Mouse (Mus musculus): ENCODE measurements around the gene Fam19a4. TPM values are rescaled to one million over a fixed set of nuclear protein-coding genes. Genes with fewer than 3 reads are reported as not detected.

Gene Fam19a4
- not detected in 2 replicates for polyA plus RNA-seq (2012; ENCODE audit: insufficient read depth, insufficient read length, missing spikeins)

DNA sequence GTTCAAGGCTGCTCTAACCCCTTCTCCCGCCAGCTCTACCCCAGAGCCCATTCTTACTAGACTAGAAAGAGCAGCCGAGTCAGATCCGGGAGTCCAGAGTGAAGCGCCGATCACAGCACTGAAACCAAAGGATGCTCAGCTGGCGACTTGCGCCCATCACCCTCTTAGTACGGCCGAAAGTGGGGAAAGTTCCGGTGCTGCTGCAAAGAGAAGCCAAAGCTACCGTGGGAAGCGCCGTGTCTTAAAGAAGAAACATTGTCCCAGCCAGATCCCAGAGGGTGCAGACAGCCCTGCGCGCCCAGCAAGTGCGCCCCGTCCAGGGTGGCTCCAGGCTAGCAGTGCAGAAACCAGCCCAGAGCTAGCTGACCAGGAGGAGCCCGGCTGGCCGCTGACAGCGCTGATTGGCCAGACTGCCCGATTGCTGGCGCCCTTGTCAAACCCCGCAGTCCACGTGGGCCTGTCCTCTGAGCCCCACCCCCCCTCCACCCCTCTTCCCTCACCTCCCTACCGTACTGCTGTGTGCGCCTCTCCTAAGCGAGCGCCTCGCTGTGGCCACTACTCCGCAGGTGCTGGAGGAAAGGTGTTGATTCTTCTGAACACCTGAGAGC, at the start of gene Fam19a4:
Gene Fam19a4 (minus strand): TSS at position 340 of the 608 bp plus-strand sequence.
- H3K4me1 ChIP-seq (ENCODE audit: control insufficient read depth, insufficient read depth, insufficient read length, low read length) = no peaks in the 10 kb centered on the region
- no peak within 1 kb of the TSS for H3K27ac ChIP-seq (replicated peaks; ENCODE audit: low read depth, low read length)
- no peak within 1 kb of the TSS for H3K4me3 ChIP-seq (ENCODE audit: insufficient read depth, low read depth, low read length)

DNA sequence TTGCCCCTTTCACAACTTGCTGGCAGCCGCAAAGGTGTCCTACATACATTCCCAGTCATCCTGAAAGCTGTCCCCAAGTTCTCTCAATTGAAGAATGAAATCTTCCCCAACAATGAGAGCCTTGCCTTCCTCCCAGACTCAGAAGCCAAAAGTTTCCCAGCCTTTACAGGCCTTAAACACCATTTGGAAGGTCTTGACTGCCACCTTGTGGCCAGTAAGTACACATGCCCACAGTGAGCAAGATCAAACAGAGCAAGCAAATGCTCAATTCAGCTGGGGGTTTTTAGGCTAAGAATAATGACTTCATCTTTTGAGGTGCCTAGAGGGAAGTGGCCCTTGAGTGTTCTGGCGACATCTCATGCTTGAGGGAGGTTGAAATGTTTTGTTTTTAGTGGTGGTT, 46.6 kb upstream of the Fam19a4 start:
- no peak overlapping the region for H3K4me3 ChIP-seq (ENCODE audit: insufficient read depth, low read depth, low read length)
- H3K4me1 ChIP-seq (ENCODE audit: control insufficient read depth, insufficient read depth, insufficient read length, low read length) = no peaks in the 10 kb centered on the region
- no peak overlapping the region for H3K27ac ChIP-seq (replicated peaks; ENCODE audit: low read depth, low read length)

- Histone ChIP-seq H3K4me1 (ENCODE audit: control insufficient read depth, insufficient read depth, insufficient read length, low read length) (no peaks in the 10 kb centered on the region), H3K27ac (replicated peaks; ENCODE audit: low read depth, low read length) (no peak overlapping the region), H3K4me3 (ENCODE audit: insufficient read depth, low read depth, low read length) (no peak overlapping the region)
These were observed 45.9 kb upstream of the Fam19a4 start for GRCm38 (mm10) chr6:97106106-97106505.

DNA sequence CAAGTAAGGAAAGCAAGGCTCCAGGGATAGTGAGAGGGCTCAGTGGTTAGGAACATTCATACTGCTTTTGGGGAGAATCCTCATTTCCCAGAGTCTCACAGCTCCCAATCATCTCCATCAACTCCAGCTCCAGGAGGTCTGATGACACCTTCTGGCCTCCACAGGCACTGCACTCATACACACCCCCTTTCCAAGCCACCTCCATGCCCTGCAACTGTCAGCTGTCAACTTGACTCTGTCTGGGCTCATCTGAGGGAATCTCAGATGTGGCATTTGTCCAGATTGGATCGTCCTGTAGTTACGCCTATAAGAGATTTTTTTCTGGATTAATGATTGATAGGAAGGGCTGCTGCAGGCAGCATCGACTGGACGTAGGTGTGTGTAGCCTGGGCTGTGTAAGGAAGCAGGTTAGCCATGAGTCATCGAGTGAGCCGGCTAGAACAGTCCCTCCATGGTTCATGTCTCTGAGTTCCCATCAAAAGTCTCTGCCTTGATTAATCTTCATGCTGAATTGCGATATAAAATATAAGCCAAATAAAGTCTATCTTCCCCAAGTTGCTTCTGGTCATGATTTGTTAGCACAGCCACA, 44.1 kb upstream of the Fam19a4 start:
- Histone ChIP-seq H3K4me1 (ENCODE audit: control insufficient read depth, insufficient read depth, insufficient read length, low read length) (no peaks in the 10 kb centered on the region), H3K4me3 (ENCODE audit: insufficient read depth, low read depth, low read length) (no peak overlapping the region), H3K27ac (replicated peaks; ENCODE audit: low read depth, low read length) (no peak overlapping the region)

DNA sequence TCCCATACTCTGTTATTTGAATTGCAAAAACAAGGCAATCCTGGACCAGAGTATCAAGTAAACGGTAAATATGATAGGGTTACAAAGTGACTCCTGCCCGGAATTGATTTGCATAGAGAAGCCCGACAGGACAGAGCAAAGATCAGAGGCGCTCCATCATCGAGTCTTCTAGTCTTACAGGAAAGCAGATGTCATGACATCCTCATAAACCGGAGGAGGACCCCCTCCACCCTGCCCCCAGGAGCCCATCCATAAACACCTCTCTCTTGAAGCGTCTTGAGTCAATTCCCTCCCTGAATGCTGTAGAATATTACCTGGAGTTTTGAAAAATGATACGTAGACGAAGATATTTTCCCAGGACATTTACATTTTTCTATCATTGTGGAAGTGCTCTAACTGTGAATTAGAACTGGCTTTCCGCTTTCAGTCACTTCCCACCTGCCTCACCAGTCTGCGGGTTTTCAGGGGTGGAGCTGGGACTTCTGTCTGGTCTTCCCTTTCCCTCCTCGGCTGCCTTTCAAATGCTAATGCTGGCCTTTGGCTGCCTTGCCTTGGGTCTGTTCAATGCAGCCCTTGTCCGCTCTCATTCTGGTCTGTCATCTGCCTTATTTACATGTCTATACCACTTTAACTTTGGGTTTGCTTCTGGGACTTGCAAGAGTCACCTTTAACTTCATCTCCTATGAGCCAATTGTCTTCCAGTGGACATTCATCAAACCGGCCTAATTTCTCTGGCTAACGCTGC, 41.9 kb upstream of the Fam19a4 start:
- Histone ChIP-seq H3K27ac (replicated peaks; ENCODE audit: low read depth, low read length) (no peak overlapping the region), H3K4me3 (ENCODE audit: insufficient read depth, low read depth, low read length) (no peak overlapping the region), H3K4me1 (ENCODE audit: control insufficient read depth, insufficient read depth, insufficient read length, low read length) (no peaks in the 10 kb centered on the region)

DNA sequence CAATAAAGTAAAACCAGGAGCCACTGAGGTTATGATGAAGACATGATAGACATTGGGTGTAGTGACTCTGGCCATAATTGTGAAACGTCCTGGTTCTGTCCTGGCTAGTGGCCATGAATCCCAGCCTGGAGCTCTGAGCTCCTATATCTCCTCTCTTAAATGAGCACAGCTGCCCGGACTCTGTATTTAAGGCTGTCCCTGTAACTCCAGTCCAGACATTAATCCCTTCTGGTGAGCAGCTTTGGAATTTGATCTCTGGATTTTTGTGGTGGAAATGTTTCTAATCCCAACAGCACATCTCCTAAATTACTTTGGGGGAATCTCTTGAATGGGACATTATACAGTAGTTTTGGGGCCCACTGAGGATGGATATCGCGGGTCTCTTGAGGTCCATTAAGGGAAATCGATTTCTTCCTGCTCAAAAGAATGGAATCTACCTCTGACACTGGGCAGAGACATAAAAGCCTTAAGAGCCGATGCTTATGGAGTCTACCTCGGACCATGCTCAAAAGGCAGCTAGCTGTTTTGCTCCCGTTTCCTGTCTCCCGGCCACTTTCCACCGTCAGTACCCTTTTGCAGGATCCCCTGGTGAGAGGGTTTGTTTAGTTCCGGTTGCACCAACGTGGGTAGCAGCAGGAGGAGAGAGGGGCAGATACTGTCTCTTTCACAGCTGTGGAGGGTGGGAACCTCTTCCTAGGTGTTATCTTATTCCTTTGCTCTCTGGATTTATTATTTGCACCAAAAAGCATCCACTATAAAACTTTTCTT, 41.2 kb upstream of the Fam19a4 start:
- Histone ChIP-seq H3K27ac (replicated peaks; ENCODE audit: low read depth, low read length) (no peak overlapping the region), H3K4me3 (ENCODE audit: insufficient read depth, low read depth, low read length) (no peak overlapping the region), H3K4me1 (ENCODE audit: control insufficient read depth, insufficient read depth, insufficient read length, low read length) (no peaks in the 10 kb centered on the region)

- H3K4me3 ChIP-seq (ENCODE audit: insufficient read depth, low read depth, low read length) = no peak overlapping the region
- H3K4me1 ChIP-seq (ENCODE audit: control insufficient read depth, insufficient read depth, insufficient read length, low read length) = no peaks in the 10 kb centered on the region
- no peak overlapping the region for H3K27ac ChIP-seq (replicated peaks; ENCODE audit: low read depth, low read length)
These were observed 22.1 kb upstream of the Fam19a4 start for GRCm38 (mm10) chr6:97082336-97082735.

GRCm38 (mm10) chr6:97080016-97080415, 19.8 kb upstream of the Fam19a4 start:
- H3K4me1 ChIP-seq (ENCODE audit: control insufficient read depth, insufficient read depth, insufficient read length, low read length) = no peaks in the 10 kb centered on the region
- H3K27ac ChIP-seq (replicated peaks; ENCODE audit: low read depth, low read length) = no peak overlapping the region
- H3K4me3 ChIP-seq (ENCODE audit: insufficient read depth, low read depth, low read length) = no peak overlapping the region

DNA sequence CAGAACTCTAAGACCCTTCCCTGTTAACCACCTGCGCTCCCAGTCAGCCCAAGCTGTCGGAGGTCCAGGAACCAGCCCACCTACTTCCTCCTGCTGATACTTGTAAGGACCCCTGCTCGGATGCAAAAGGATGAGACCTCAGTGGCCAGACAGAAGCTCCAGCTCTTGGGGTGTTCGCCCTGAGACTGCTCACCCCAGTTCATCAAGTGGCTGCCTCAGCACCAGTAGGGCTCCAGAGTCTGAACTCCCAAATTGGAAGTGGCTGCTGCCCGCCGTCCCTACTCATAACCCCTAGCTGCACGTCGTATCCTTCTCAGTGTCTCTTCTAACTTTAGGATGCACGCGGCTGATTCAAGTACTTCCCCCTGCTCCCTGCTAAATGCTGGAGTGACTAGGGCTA, 614 bp downstream of the Fam19a4 start:
- Histone ChIP-seq H3K27ac (replicated peaks; ENCODE audit: low read depth, low read length) (no peak overlapping the region), H3K4me3 (ENCODE audit: insufficient read depth, low read depth, low read length) (no peak overlapping the region), H3K4me1 (ENCODE audit: control insufficient read depth, insufficient read depth, insufficient read length, low read length) (no peaks in the 10 kb centered on the region)

DNA sequence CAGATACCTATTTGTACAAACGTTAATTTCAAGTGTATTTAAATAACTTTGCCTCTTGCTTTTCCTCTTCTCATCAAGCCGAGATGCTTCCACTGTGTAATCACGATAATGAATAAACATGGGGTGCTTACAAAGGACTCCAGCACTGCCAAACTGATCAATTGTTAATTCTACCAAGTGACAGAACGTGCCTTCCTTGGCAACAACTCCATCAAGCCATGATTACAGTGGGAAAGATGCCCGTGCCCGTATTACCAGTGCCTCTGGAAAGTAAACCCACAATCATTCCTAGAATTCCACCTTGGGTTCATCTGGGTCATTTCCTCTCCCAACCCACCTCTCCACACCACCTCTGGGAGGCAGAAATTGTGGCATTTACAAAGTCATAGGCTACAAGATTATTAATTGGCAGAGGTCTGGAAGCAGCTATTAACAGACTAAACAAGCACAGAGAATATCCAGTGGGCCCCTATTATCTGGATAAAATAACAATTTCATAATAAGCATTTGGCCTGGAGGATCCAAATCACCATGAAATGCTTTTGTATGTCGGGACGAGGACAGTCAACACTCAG, 7.9 kb downstream of the Fam19a4 start:
- no peaks in the 10 kb centered on the region for H3K4me1 ChIP-seq (ENCODE audit: control insufficient read depth, insufficient read depth, insufficient read length, low read length)
- H3K4me3 ChIP-seq (ENCODE audit: insufficient read depth, low read depth, low read length) = no peak overlapping the region
- no peak overlapping the region for H3K27ac ChIP-seq (replicated peaks; ENCODE audit: low read depth, low read length)

- Histone ChIP-seq H3K27ac (replicated peaks; ENCODE audit: low read depth, low read length) (no peak overlapping the region), H3K4me1 (ENCODE audit: control insufficient read depth, insufficient read depth, insufficient read length, low read length) (no peaks in the 10 kb centered on the region), H3K4me3 (ENCODE audit: insufficient read depth, low read depth, low read length) (no peak overlapping the region)
These were observed 11.8 kb downstream of the Fam19a4 start for GRCm38 (mm10) chr6:97048403-97048802.

GRCm38 (mm10) chr6:97046541-97046940, 13.7 kb downstream of the Fam19a4 start:
- Histone ChIP-seq H3K4me1 (ENCODE audit: control insufficient read depth, insufficient read depth, insufficient read length, low read length) (no peaks in the 10 kb centered on the region), H3K27ac (replicated peaks; ENCODE audit: low read depth, low read length) (no peak overlapping the region), H3K4me3 (ENCODE audit: insufficient read depth, low read depth, low read length) (no peak overlapping the region)

DNA sequence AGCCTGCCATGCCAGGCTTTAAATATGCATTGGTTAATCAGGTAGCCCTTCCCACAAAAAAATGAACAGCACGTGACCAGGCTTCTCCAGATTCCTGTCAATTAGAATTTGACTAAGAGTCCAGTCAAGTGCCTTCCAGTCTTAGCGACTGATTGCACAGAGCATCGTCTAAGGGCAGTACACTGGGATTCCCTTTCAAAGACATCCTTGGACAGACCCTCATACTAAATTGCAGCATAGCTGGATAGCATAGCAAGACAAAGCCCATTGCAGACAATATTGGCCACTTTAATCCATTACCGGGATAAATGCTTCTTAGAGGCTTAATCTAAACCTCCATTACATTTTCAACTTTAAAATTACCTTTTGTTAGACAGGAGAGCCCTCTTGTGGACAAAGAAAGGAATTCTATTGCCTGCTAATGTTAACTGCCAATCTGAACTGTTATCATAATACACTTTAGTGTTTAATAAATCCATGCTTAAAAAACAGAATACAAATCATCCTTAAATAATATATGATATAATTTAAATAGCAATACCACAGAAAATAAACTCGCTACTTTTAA, 33.0 kb downstream of the Fam19a4 start:
- Histone ChIP-seq H3K4me1 (ENCODE audit: control insufficient read depth, insufficient read depth, insufficient read length, low read length) (no peaks in the 10 kb centered on the region), H3K4me3 (ENCODE audit: insufficient read depth, low read depth, low read length) (no peak overlapping the region), H3K27ac (replicated peaks; ENCODE audit: low read depth, low read length) (no peak overlapping the region)

DNA sequence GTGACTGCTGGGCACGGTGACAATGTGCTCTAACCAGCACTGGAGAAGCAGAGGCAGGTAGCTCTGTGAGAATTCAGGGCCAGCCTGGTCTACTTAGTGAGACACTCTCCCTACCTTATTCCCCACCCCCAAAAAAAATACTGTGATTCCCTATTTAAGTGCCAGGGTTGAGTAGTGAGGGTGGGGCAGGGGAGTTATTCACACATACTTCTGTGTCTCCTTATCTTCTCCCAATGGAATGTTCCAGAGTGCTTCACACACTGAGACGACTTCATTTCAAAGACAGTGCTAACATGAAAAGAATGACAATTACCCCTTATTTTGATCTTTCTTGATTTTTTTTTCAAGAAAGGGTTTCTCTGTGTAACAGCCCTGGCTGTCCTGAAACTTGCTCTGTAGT, 40.9 kb downstream of the Fam19a4 start:
- no peaks in the 10 kb centered on the region for H3K4me1 ChIP-seq (ENCODE audit: control insufficient read depth, insufficient read depth, insufficient read length, low read length)
- H3K4me3 ChIP-seq (ENCODE audit: insufficient read depth, low read depth, low read length) = no peak overlapping the region
- no peak overlapping the region for H3K27ac ChIP-seq (replicated peaks; ENCODE audit: low read depth, low read length)

DNA sequence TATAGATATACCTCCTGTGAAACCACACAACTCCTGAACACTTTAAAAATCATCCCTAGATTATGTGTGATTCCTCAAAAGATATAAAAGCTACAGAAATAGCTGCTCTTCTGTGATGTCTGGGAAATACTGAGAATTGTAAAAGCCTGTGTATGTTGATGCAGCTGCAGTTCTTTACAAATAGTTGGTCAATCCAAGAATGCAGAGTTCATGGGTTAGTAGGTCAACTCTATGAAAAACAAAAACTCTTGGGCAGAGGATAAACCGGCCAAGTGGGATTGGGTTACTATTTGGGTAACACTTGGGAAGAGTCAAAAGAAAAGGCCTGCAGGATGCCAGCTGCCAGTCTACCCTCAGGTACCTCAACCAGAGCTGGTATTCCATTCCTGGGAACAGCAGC, 43.5 kb downstream of the Fam19a4 start:
- Histone ChIP-seq H3K27ac (replicated peaks; ENCODE audit: low read depth, low read length) (no peak overlapping the region), H3K4me1 (ENCODE audit: control insufficient read depth, insufficient read depth, insufficient read length, low read length) (no peaks in the 10 kb centered on the region), H3K4me3 (ENCODE audit: insufficient read depth, low read depth, low read length) (no peak overlapping the region)

Data from brown adipose tissue, adult 24 weeks (tissue).